Mouse (Mus musculus) ES-E14 (cell line): ENCODE measurements around the gene Fer1l5. TPM values are rescaled to one million over a fixed set of nuclear protein-coding genes. Genes with fewer than 3 reads are reported as not detected.
A peak's percentile ranks its signal among the peaks of the same experiment; 100 is the strongest.

Experiments
- DNase-seq: peaks from one replicate; pipeline ENCODE4 v3.0.0-alpha.2; 2013; ENCODE audit warnings: low read depth, low spot score
- H3K27ac ChIP-seq: 2 replicates; pipeline ENCODE4 v1.5.1; 2012; ENCODE audit warnings: low read depth, mild to moderate bottlenecking, low read length, moderate library complexity, mixed read lengths; ENCODE audit not compliant: poor library complexity, insufficient read depth, severe bottlenecking
- H3K36me3 ChIP-seq: 2 replicates; pipeline ENCODE4 v1.6.1; 2012; ENCODE audit warnings: mild to moderate bottlenecking, low read length, moderate library complexity, mixed read lengths; ENCODE audit not compliant: control insufficient read depth, poor library complexity, insufficient read depth, severe bottlenecking
- H3K4me1 ChIP-seq, 2 experiments: fragments of 150-350 bp in 1 of 2; sonication (generic) in 1 of 2; 2 replicates each; pipeline ENCODE4 v1.6.1; 2012; ENCODE audit warnings: low read length in 2 of 2, mild to moderate bottlenecking in 1 of 2, mixed read lengths in 1 of 2; ENCODE audit not compliant: control insufficient read depth in 2 of 2, insufficient read depth in 2 of 2, poor library complexity in 1 of 2
- H3K4me3 ChIP-seq, 2 experiments: fragments of 150-350 bp in 1 of 2; sonication (generic) in 1 of 2; 2 replicates each; pipeline ENCODE4 v1.5.1; 2012; ENCODE audit warnings: low read length in 2 of 2, low read depth in 1 of 2, mild to moderate bottlenecking in 1 of 2, mixed read lengths in 1 of 2; ENCODE audit not compliant: insufficient read depth in 1 of 2, poor library complexity in 1 of 2, severe bottlenecking in 1 of 2
- H3K9ac ChIP-seq: 2 replicates; pipeline ENCODE4 v1.6.1; 2012; ENCODE audit warnings: low read depth, mild to moderate bottlenecking, low read length, mixed read lengths; ENCODE audit not compliant: poor library complexity, insufficient read depth, severe bottlenecking
- H3K9me3 ChIP-seq: fragments of 150-350 bp; sonication (generic); 2 replicates; pipeline ENCODE4 v1.6.1; 2012; ENCODE audit warnings: low read depth, mild to moderate bottlenecking, low read length; ENCODE audit not compliant: control insufficient read depth, insufficient read depth
- CHD2 ChIP-seq: IDR thresholded peaks from 2 replicates; pipeline ENCODE4 v1.6.1; 2014; ENCODE audit warnings: mild to moderate bottlenecking, low read depth, low read length, inconsistent platforms
- HCFC1 ChIP-seq: IDR thresholded peaks from 2 replicates; pipeline ENCODE4 v1.6.1; 2012; ENCODE audit warnings: low read length, inconsistent platforms, borderline replicate concordance; ENCODE audit not compliant: insufficient read depth
- MAFK ChIP-seq: IDR thresholded peaks from 2 replicates; pipeline ENCODE4 v1.6.1; 2014; ENCODE audit warnings: mild to moderate bottlenecking, low read depth, low read length, inconsistent platforms; ENCODE audit not compliant: insufficient read depth
- ZC3H11A ChIP-seq: IDR thresholded peaks from 2 replicates; pipeline ENCODE4 v1.6.1; 2012; ENCODE audit warnings: low read depth, mild to moderate bottlenecking, inconsistent platforms, low read length, borderline replicate concordance
- ZNF384 ChIP-seq: IDR thresholded peaks from 2 replicates; pipeline ENCODE4 v1.6.1; 2012; ENCODE audit warnings: low read depth, low read length, inconsistent platforms
- in situ Hi-C, 2 experiments: fragments of 600-800 bp; cut with MboI; formaldehyde crosslinking; loops; one replicate each; pipeline ENCODE4 v1.15.1; 2025; ENCODE audit warnings: low sequenced_read_pairs in 2 of 2, inconsistent platforms in 1 of 2; ENCODE audit not compliant: unreplicated experiment in 2 of 2
- total RNA-seq: library from RNA; depleted of rRNA; stranded (reverse); fragments of 300-350 nt; gene quantifications from 2 replicates; pipeline ENCODE4 v1.2.3, GENCODE M21; 2012

Gene Fer1l5
- total RNA-seq, 1 experiment = 0.13 TPM

GRCm38 (mm10) chr1:36444471-36445464 is 72.7 kb downstream of the Fer1l5 start, which contains the start of gene Lman2l:
Gene Lman2l, minus strand, starts transcription at chr1:36445271.
- in situ Hi-C loops = no loop called here
- H3K4me3 ChIP-seq = peak within 1 kb of the TSS; percentile 82 to 89
- H3K4me1 ChIP-seq = 0 out of 4 replicates have a peak, but pooled peaks cover 0 to 2% of the 10 kb centered on the region in 2 experiments

GRCm38 (mm10) chr1:36445508-36445907 is 73.4 kb downstream of the Fer1l5 start:
- Histone ChIP-seq H3K27ac (no peak overlapping the region), H3K4me3 (no peak overlapping the region), H3K9me3 (no peaks in the 10 kb centered on the region), H3K9ac (0 out of 2 replicates have a peak overlapping the region, but pooled peaks have one; percentile 43), H3K36me3 (0 out of 2 replicates have a peak, but pooled peaks cover 4% of the 10 kb centered on the region), H3K4me1 (0 out of 4 replicates have a peak, but pooled peaks cover 0 to 2% of the 10 kb centered on the region in 2 experiments)
- in situ Hi-C loops = no loop called here
- TF ChIP-seq ZC3H11A (no peak), HCFC1 (no peak), ZNF384 (no peak), CHD2 (no peak), MAFK (no peak)
- DNase-seq = no peak

More at GRCm38 (mm10) chr1:36444471-36445464, 72.7 kb downstream of the Fer1l5 start, which contains the start of gene Lman2l:
- Histone ChIP-seq H3K9me3 (no peaks in the 10 kb centered on the region), H3K9ac (peak within 1 kb of the TSS; percentile 90), H3K36me3 (0 out of 2 replicates have a peak, but pooled peaks cover 4% of the 10 kb centered on the region), H3K27ac (no peak within 1 kb of the TSS)
- no peak; the same call in 1 of the 2 replicates for TF ChIP-seq CHD2
- TF ChIP-seq ZC3H11A = no peak
- no peak for TF ChIP-seq MAFK
- TF ChIP-seq ZNF384 = no peak
- DNase-seq = peak; percentile 94

- Histone ChIP-seq H3K4me3 (no peak overlapping the region), H3K9me3 (no peaks in the 10 kb centered on the region), H3K4me1 (0 out of 4 replicates have a peak, but pooled peaks cover 0 to 2% of the 10 kb centered on the region in 2 experiments), H3K27ac (no peak overlapping the region), H3K36me3 (0 out of 2 replicates have a peak, but pooled peaks cover 4% of the 10 kb centered on the region), H3K9ac (no peak overlapping the region)
- in situ Hi-C loops = no loop called here
- TF ChIP-seq CHD2 (no peak), ZNF384 (no peak), HCFC1 (no peak), ZC3H11A (no peak), MAFK (no peak)
- no peak for DNase-seq
These were observed 74.2 kb downstream of the Fer1l5 start for GRCm38 (mm10) chr1:36446106-36446824.

- Histone ChIP-seq H3K4me3 (no peak overlapping the region), H3K4me1 (0 out of 4 replicates have a peak, but pooled peaks cover 0 to 2% of the 10 kb centered on the region in 2 experiments), H3K9me3 (no peaks in the 10 kb centered on the region), H3K9ac (no peak overlapping the region), H3K36me3 (0 out of 2 replicates have a peak, but pooled peaks cover 4% of the 10 kb centered on the region), H3K27ac (no peak overlapping the region)
- no peak for DNase-seq
- in situ Hi-C loops = no loop called here
- TF ChIP-seq ZC3H11A (no peak), CHD2 (no peak), HCFC1 (no peak), ZNF384 (no peak), MAFK (no peak)
These were observed 74.8 kb downstream of the Fer1l5 start for GRCm38 (mm10) chr1:36446841-36447240.
